Mouse (Mus musculus) small intestine, adult 2 months (tissue): ENCODE measurements around the gene Gm21891.
"Not testable (repeated sequence)": the region's sequence is repeated elsewhere in the genome, so short reads cannot be mapped to it uniquely, and the experiment has no call there.

Experiments used
- CTCF ChIP-seq: fragments of 200-500 bp; IDR thresholded peaks from 2 replicates; pipeline ENCODE4 v1.5.1; 2012; ENCODE audit warnings: low read depth, mild to moderate bottlenecking, control low read depth, inconsistent platforms, low read length, moderate library complexity, mixed read lengths; ENCODE audit not compliant: insufficient replicate concordance, insufficient read length; ENCODE audit errors: extremely low read depth
- POLR2A ChIP-seq: fragments of 200-500 bp; IDR thresholded peaks from 2 replicates; pipeline ENCODE4 v1.6.1; 2012; ENCODE audit warnings: low read depth, mild to moderate bottlenecking, control low read depth, inconsistent platforms, low read length, moderate library complexity

DNA sequence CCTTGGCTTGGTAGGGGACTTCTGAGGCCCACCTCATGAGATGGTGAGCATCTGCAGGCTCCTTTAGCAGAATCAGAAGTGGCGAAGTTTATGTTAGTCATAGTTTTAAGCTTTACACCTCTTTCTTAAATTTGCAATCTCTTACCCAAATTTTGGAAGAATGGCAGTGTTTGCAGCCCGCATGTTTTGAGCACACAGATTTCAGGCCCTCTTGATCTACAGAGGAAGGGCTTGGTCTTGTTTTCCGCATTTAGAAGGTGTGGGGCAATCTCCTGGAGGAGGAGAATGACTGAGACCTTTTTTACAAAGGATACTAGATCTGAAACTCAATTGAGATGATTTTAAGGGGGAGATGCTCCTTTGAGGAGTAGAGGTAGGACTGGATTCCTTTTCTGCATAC is at the start of gene Gm21891:
- not testable (repeated sequence) for TF ChIP-seq POLR2A, CTCF
